Mouse (Mus musculus) cerebellum, adult 11-12 months (tissue): Measurements from ENCODE around the gene Cc2d1b.

ENCODE experiments used
- DNase-seq: peaks from one replicate; pipeline ENCODE4 v3.0.0; 2022

The Cc2d1b gene

DNA sequence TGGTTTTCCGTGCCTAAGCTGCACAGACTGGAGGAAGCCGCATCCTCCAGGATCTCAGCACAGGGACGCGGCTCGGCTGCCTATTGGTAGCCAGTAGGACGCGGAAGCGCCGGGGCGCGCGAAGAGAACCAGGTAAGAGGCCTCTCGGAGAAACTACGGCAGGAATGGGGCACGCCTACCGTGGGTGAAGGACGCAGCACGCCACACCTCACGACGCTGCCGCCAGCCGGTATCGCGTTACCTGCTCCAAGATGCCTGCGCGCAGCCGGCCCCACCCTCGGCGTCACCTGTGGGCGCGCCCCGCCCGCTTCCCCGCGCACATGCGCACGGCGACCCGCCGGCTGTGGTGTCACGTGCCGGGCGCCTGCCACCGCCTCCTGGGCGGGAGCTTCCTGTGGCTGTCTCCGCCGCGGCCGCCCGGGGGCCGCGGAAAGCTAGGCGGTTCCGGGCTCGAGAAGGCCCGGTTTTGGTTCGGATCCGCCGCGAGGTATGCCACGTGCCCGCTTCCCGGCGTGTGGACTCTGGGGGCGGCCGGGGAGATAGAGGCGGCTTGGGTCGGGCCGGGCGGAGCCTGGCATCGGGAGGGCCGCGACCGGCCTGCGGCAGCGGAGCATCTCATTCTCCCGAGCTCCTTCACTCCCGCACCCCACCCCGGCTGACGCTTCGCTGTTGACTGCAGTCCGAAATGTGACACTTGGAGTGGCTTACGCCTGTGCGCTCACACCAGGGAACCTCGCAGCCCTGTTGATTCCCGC lies at the start of gene Cc2d1b:
TSS of gene Cc2d1b (plus strand) at position 354 of the 755 bp plus-strand sequence.
- peak; percentile 96 for DNase-seq

DNA sequence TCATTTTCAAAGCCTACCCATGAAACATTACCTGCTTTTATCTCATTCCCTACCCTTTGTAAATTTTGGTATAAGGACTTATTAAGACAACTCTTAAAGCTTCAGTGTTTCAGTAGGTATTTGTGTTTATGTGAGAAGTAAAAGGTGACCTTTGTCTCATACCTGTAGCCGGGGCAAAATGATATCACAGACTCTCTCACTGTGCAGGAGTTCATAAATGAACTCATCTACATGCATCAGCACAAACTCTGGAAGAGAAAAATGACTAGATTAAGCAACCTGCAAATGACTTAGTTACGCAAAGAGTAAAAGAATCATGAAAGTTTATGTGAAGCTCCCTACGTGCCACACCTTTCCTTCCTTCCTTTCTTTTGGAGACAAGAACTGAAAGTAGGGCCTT lies 47.1 kb upstream of the Cc2d1b start:
- no peak for DNase-seq

DNA sequence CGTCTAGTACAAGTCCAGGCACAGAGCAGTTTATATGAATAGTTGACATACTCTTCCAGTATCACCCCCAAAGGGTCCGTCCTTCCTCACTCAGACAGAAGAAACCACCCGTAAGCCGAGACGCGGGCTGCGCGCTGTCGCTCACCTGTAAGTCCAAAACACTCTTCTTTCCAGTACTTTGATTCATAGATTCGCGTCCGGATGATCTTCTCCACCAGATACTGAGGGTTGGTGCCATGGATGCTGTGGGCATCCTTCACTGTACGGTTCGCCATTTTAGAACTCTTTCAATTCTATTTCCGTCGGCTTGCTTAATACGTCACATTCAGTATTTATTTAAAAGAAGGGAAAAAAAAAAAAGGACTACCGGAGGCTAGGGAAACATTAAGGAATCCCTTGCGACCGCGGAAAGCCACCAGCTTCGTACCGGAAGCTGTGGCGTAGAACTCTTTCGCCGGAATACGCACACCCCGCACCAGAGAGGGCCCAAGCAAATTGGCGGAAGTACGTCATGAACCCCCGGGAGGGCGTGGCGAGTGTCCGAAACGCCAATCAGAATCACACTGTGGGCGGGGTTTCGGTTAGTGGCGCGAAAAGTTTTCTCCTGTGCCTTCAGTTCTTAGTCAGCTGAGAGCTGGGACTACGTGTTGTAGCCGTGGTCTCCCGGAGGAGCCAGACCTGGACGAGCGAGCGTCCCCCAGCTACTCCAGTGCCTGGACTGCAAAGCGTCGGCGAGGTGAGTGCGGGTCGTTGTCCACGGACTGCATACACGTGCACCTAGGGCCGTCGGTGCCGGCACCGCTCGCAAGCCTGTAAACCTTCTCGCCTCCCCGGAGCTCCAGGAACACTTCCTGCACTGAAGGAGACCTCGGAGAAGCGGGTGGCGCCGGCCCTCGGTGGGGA lies 40.6 kb upstream of the Cc2d1b start, which contains the start of the genes Prpf38a and Orc1:
TSS of gene Prpf38a (minus strand) at position 497 of the 903 bp plus-strand sequence.
TSS of gene Orc1 (plus strand) at position 584 of the 903 bp plus-strand sequence.
- peak; percentile 94 for DNase-seq

DNA sequence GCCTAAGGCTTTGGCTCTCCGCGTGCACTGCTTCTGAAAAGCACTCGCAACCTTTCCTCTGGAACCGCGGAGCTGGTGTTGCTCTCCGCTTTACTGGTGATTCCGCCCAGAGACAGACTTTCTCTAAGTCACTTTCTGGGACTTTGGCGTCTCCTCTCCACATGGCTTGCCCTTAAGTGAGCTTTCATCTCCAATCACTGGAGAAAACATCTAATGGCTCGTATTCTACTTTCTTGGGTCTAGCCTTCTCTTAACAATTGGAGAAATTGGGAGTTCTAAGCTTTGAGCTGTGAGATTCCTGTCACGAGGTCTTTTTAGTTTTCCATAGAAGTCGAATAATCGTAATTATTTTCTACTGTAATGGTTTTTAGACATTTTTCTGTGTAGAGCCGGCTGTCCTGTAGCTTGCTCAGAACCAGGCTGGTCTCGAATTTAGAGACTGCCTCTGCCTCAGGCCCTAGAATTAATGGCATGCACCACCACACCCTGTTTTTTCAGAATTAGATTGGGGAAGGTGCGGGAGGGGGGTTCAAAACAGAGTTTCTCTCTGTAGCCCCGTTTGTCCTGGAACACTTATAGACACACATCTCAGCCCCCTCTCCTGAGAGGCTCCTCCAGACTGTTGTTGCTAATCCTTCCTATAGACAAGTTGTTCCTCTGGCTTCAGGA lies 39.9 kb upstream of the Cc2d1b start:
- no peak for DNase-seq

DNA sequence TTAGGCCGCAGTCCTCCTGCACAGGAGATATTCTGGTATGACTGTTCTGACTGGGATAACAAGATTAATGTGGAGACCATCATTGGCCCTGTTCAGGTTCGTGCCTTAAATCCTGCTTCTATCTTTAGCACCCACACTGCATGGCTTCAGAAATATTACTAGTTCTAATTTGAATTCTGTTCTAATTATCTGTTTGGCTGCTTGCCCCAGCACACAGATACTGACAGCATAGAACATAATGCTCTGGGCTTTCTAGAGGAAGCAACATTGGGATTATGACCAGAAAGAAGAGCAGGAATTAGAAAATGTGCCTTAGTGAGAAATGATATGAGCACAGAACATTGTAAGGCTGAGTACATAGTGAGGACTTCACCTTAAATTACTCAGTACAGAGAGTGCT lies 26.4 kb upstream of the Cc2d1b start:
- peak; percentile 26 for DNase-seq

DNA sequence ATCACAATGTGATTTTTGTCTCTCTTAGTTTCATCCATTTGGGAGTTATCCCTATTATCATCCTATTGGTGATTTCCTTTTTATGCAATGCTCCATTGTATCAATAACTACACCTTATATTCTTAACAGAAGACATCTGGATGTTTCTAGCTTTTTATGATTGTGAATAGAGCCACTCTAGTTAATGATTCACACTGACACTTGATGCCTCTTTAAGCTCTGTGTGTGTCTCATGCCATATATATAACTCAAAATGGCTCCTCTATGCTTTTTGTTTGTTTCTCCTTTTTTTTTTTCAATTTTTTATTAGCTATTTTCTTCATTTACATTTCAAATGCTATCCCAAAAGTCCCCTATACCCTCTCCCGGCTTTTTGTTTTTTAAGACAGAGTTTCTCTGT lies 24.0 kb upstream of the Cc2d1b start:
- DNase-seq = no peak

DNA sequence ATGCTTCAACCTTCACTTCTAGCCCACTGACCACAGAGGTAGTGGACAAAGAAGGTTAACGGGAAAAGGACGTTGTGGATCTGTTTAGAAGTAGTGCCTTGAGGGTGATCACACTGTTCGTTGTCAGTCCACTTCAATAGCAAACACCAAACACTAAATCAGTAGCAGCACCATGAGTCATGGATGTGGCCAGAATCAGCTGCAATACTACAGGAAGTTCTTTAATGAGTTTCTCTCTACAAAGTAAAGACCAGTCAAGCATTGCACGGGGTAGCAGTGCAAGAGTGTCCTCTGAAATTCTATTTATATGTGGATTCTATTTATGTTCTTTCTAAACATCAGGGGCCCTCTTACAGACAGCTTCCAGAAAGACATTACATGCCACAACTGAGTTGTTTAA lies 21.4 kb upstream of the Cc2d1b start:
- no peak for DNase-seq

DNA sequence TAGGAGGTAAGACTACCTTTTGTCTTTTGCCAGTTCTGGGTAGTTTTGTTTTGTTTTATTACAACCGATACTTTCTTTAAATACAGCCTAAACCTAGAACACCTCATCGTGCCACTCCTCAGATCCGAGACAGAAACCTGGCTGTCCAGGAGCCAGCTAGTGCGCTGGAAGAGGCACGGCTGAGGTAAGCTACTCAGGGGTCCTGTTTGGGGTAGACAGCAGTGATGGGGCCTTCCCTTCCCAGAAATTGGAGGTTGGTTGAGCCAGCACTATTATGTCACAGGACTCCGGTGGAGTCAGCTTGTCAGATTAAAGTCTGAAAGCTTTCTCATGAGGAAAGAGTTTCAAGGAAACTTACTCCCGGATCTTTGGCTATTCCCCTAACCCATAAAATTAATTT lies 17.9 kb upstream of the Cc2d1b start:
- DNase-seq = no peak

DNA sequence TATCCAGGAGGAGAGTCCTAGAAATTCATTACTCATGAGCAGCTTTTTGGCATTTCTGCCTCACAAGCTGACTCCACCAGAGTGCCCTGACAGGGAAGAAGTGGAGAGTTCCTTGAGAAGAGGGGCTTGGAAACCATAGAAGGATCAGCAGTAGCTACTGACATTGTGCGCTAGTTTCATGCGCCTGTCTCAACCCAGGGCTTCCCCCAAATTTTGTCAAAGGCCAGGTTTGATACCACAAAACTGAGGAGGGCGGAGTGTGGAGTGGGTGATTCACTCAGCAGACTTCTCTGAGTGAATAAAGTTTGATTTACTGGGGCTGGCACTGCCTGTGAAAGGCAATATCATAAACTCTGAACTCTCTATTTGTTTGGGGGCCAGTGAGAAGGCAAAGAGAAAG lies 11.1 kb upstream of the Cc2d1b start:
- no peak for DNase-seq

DNA sequence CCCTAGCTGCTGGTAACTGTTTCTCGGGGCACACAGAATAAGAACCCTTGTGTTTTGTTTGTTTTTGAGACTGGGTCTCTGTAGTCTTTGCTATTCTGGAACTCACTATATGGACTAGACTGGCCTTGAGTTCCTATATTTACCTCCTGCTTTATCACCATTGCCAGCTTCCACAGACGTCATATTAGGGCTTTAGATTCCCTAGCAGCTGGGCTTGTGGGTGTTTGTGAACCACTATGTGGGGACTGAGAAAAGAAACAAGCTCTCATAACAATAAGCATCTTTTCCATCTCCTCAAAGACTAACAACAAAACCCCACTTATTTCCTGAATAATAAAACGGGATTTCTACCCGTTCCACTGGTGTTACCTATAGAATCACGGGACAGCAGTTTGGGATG lies 8.8 kb upstream of the Cc2d1b start:
- no peak for DNase-seq

DNA sequence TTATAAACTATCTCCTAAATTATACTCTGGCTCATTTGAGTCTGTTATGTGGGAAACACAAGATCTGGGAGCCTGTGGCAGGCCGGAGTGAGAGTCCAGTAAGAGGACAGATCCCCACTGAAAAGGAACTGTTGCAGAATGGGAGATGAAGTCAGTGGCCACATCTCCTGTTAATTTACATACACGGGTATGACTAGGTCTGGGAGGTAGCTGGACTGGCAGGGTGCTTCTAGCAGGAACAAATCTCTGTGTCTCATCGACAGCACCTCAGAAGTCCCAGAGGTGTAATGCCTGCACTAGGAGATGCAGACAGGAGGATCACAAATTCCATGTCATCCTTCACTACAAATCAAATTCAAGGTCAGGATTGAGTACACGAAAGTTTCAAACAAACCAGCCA lies 1.2 kb upstream of the Cc2d1b start:
- DNase-seq = no peak

DNA sequence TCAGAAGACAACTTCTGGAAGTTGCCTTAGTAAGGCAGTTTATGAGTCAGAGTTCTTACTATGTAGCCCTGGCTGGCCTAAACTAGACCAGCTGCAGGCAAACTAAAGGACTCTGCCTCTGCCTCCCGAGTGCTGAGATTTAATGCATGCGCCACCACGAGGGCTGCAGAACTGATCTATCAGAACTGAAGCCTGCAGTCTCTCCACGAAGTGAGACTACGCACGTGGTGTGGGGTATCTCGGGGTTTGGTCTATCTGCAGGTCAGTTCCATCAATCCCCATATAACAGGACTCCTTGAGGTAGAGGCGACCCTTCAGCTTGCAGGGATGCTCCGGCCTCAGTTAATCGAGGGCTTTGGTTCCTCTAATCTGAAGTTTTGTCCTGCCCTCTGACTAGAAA lies 575 bp upstream of the Cc2d1b start:
- no peak for DNase-seq

DNA sequence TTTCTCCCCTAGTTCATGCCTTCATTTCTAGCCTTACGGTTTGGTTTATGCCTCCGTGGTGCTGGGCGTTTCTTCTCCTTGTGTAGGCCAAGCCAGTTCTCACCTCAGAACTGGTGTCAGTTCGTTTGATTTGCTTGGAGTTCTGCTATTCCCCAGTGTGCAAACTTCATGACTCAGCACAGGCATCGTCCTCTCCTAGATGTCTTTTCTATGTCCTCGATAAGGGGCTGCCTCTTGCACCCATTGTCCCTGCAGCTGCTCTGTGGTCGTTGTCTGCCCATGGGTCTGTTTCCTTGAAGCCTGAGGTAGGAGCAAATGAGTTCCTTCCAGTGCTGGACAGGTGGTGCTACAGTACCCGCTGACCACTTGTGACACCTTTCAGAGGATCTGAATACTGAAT lies 796 bp downstream of the Cc2d1b start:
- peak; percentile 29 for DNase-seq

DNA sequence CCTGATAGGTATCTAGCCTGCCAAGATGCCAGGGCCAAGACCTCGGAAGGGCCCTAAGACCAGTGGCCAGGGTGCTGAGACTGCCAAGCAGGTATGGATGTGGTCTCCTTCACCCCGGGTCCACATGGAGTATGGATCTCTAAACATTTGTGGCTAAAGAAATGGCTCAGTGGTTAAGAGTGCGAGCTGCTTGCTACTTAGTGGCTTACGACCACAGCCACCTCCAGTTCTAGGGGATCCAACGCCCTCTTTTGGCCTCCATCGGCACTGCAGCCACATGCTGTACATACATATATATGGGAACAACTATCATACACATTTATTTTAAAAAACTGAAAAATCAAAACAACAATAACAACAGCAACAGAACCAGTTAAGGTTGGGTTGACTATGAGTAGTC lies 1.8 kb downstream of the Cc2d1b start:
- peak; percentile 44 for DNase-seq

DNA sequence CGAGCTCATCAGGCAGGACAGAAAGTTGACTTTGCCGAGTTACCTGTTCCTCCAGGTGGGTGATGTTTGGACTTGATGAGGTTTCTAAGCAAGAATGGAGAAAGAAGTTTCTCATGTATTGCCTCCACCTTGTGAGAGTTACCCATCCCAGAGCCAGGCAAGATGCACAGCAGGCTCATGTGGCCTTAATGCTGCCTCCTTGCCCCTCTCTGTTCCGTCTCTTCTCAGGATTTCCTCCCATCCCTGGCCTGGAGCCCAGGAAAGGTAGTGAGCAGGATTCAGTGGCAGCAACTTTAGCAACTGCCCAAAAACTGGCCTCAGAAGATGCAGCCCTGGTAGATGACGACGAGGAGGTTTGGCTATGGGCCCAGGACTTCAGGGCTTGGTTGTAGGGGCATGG lies 7.3 kb downstream of the Cc2d1b start:
- DNase-seq = no peak

DNA sequence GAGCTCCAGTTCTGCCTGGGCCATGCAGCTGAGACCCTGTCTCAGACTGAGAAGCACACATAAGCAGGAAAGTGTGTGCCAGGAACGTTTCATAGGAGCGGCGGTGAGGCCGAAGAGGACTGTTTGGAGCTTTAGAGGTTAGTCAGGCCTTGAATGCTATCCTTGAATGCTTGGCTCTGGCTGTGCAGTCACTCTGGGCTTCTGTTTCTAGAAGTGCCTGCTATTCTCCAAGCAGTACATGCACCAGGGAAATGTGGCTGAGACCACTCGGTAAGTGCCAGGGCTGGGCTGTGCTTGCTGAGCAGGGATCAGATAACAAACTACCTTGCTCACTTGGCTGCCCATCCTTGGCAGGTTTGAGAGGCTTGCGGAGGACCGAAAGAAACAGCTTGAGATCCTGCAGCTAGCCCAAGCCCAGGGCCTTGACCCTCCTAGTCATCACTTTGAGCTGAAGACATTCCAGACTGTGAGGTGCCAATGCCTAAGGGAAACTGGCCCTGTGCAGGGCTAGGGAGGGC lies 9.7 kb downstream of the Cc2d1b start:
- DNase-seq = no peak

DNA sequence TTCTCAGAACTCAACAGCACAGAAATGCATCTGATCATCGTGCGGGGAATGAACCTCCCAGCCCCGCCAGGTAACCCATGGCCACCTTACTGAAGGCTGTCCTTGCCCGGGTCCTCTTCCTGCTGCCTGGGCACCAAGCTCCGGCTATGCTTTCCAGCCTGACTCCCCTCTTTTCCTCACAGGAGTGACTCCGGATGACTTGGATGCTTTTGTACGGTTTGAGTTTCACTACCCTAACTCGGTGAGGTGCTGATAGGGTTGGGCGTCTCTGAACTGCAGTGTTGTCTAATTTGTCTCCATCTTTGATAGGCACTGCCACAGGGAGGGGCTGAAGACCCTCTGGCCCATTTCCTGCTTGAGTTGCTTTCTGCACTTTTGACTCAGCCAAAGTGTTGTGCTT lies 10.4 kb downstream of the Cc2d1b start:
- no peak for DNase-seq

DNA sequence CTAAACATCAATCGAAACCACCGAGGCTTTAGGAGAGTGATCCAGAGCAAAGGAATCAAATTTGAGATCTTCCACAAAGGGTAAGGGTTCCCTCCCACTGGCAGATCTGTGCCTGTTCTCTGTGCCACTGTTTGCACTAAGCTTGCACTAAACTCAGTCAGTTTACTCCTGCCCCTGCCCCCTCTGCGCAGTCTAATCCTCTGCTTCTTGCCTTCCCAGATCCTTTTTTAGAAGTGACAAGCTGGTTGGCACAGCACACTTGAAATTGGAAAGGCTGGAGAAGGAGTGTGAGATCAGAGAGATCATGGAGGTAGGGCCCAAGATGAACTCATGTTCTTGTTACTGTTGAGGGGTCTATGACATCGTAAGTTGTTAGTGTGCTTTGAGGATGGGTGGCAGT lies 11.9 kb downstream of the Cc2d1b start:
- DNase-seq = no peak

DNA sequence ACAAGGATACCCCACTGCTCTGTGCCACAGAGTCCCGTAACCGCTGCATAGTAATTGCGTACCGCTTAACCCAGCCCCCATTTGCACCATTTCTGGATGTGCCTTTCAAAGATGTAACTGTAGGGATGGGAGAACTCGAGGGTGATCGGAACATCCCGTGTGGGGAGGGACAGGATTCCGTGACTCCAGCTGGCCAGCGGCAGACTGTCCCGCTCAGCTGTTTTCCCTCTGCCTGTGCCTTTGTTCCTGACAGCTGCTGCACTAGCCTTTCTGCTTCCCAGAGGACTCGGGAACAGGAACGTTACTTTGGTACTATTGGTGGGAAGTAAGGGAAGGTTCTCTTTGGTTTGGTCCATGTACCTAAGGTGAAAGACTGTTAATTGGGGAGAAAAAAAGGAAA lies 14.0 kb downstream of the Cc2d1b start:
- no peak for DNase-seq

DNA sequence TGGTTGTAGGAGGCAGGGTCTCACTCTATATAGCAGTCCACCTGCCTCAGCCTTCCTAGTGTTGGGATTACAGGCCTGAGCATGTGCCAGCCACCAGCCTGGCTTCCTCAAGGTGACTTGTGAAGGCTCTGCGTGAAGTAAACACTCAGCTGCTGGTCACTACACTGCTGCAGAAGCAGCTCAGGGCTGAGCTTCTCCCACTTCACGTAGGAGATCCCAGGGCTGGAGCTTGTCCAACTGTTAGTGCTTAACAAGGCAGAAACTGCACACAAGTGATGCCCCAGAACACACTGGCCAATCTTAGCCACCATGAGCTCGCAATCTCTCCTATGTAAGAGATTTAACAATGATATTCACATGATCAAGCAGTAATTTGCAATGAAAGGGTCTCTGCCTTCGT lies 15.0 kb downstream of the Cc2d1b start:
- no peak for DNase-seq

DNA sequence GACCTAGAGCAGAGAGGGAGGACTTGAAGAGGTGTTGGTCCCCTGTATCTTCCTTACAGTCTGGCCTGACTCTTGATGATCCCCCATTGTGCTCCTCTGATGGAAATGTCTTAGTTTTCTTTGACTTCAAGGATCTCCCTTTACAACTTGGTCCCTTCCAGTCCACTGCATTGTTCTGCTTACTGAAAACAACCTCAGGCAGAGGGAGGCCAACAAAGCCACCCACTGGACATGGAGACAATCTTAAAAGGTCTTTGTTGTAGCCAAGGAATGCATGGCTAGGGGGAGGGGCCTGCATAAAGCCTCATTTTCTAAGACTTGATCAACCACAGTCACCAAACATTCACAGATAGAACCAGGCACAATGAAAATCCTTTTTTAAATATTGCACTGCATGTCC lies 15.4 kb downstream of the Cc2d1b start:
- DNase-seq = no peak

DNA sequence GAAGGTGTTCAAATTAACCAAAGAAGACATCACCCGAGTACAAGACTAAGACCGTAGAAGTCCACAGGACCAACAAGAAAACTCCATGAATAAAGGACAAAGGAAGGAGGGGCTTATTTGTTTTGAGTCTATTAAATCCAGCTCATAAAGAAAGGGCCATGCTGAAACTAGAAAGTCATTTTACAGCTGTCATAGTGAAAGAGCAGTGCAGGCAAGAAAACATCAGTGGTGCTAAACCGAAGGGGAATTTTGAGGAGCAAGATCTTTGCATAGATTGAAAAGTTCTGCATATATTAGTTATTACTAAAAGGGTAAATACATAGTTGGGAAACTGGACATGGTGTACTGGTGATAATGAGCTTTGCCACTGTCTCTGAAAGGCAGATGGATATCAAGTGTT lies 18.0 kb downstream of the Cc2d1b start:
- no peak for DNase-seq

DNA sequence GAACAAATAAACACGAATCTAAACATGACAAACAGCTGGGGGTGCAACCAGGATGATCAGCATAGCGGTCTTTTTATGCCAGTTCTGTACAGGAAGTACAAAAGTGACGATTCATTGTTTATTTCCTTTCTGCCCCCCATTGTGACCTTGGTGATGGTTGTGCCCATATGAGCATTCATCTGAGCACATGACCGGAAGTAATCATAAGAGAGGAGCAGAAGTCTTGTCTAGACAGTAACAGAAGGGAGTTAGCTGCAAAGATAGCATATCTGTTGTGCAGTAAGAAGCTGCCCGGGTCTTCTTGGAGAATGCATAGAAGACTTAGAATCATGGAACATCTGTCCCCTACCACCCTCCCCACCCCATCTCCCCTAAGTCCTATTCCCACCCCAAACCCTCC lies 19.0 kb downstream of the Cc2d1b start:
- no peak for DNase-seq
